Mouse (Mus musculus) small intestine, adult 2 months (tissue): ENCODE data around the gene Prn.

Source experiments
- CTCF ChIP-seq: fragments of 200-500 bp; IDR thresholded peaks from 2 replicates; pipeline ENCODE4 v1.5.1; 2012; ENCODE audit warnings: low read depth, mild to moderate bottlenecking, control low read depth, inconsistent platforms, low read length, moderate library complexity, mixed read lengths; ENCODE audit not compliant: insufficient replicate concordance, insufficient read length; ENCODE audit errors: extremely low read depth
- POLR2A ChIP-seq: fragments of 200-500 bp; IDR thresholded peaks from 2 replicates; pipeline ENCODE4 v1.6.1; 2012; ENCODE audit warnings: low read depth, mild to moderate bottlenecking, control low read depth, inconsistent platforms, low read length, moderate library complexity

GRCm38 (mm10) chr2:131897336-131898109 lies 12.2 kb upstream of the Prn start:
- TF ChIP-seq POLR2A = no peak
- TF ChIP-seq CTCF = no peak
